Mouse (Mus musculus): ENCODE data around the gene Atp1b2. TPM values are rescaled to one million over a fixed set of nuclear protein-coding genes. Genes with fewer than 3 reads are reported as not detected.

The Atp1b2 gene
- total and polyA plus RNA-seq, 2 experiments from 2014 or later, result 15.1 to 23.7 TPM

DNA sequence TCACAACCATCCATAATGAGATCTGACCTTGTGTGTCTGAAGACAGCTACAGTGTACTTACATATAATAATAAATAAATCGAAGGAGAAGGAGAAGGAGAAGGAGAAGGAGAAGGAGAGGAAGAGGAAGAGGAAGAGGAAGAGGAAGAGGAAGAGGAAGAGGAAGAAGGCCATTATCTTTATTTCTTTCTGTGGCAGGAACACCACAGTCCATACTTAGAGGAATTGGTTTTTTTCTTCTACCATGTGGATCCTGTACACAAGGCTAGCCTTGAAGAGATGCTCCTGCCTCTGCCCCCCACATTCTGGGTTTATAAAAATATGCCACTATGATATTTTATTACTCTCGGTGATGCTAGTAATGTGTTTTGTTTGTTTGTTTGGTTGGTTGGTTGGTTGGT, 1.1 kb upstream of the Atp1b2 start:
- WGBS, result 75% methylated on average over 2 of the region's 2 CpGs
- no peak for DNase-seq (ENCODE audit: low spot score)
- Histone ChIP-seq H3K27ac (ENCODE audit: low read depth) (no peak overlapping the region), H3K4me3 (ENCODE audit: low read depth, low read length) (no peak overlapping the region), H3K36me3 (replicated peaks; ENCODE audit: control insufficient read depth, insufficient read depth, low read length) (no peaks in the 10 kb centered on the region), H3K27me3 (ENCODE audit: control insufficient read depth, insufficient read depth, low read length) (no peaks in the 10 kb centered on the region), H3K4me1 (ENCODE audit: control insufficient read depth, insufficient read depth) (peaks cover 35% of the 10 kb centered on the region), H3K9ac (replicated peaks; ENCODE audit: low read depth, low read length) (no peak overlapping the region), H3K4me2 (ENCODE audit: low read depth, low read length) (no peak overlapping the region), H3K9me3 (replicated peaks; ENCODE audit: control insufficient read depth, low read length) (no peaks in the 10 kb centered on the region)
- no peak for TF ChIP-seq CTCF (IDR thresholded peaks at IDR 0.05; ENCODE audit: low read depth)
- no peak for TF ChIP-seq EP300 (IDR thresholded peaks at IDR 0.05; ENCODE audit: low read depth)
- ATAC-seq (ENCODE audit: insufficient read depth, low read depth), result no peak

GRCm38 (mm10) chr11:69606491-69606795, 701 bp upstream of the Atp1b2 start:
- Histone ChIP-seq H3K4me1 (ENCODE audit: control insufficient read depth, insufficient read depth) (peaks cover 39% of the 10 kb centered on the region), H3K9me3 (replicated peaks; ENCODE audit: control insufficient read depth, low read length) (no peaks in the 10 kb centered on the region), H3K4me2 (ENCODE audit: low read depth, low read length) (peak overlapping the region; percentile 97), H3K9ac (replicated peaks; ENCODE audit: low read depth, low read length) (no peak overlapping the region), H3K36me3 (replicated peaks; ENCODE audit: control insufficient read depth, insufficient read depth, low read length) (no peaks in the 10 kb centered on the region), H3K27me3 (ENCODE audit: control insufficient read depth, insufficient read depth, low read length) (no peaks in the 10 kb centered on the region), H3K4me3 (ENCODE audit: low read depth, low read length) (peak overlapping the region; percentile 66), H3K27ac (ENCODE audit: low read depth) (no peak overlapping the region)
- DNase-seq (ENCODE audit: low spot score) (no peak), ATAC-seq (ENCODE audit: insufficient read depth, low read depth) (no peak)
- WGBS, result 78% methylated on average over 2 of the region's 2 CpGs
- TF ChIP-seq CTCF (IDR thresholded peaks at IDR 0.05; ENCODE audit: low read depth) (no peak), EP300 (IDR thresholded peaks at IDR 0.05; ENCODE audit: low read depth) (no peak)

DNA sequence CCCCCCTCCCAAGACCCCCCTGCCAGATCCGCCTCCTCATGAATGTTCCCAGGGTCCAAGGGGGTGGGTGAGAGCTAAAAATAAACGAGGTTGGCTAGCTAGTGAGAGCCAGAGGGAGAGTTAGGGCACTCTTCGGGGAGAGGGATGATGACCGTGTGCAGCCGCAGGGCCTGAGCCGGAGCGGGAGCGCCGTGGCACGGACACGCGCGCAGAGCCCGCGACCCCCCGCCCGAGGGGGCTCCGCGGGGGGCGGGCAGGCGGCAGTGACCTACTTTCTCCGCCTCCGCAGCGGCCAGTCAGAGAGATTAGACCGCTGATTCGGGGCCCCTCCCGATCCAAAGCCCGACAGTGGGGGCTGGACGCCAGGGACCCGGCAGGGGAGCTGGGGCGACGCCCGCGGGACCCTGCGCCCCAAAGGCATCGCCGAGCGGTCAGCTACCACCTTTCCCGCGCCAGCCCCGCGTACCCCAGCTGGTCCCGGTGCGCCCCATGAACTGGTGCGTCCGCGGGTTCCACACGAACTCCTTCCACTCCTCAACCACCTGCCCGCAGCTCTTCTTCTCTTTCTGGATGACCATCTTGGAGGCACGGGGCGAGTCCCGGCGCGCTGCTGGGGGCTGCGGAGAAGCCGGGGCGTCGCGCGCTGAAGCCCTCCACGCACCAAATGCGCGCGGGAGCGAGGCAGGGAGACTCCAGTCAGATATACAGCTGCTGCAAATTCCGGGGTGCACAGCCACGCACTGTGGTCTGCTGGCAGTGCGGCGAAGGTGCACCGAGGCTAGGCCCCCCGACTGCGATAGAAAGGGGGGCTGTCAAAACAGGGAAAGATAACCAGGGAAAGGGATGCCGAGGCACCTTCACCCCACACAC, 712 bp downstream of the Atp1b2 start:
- no peaks in the 10 kb centered on the region for H3K9me3 ChIP-seq (replicated peaks; ENCODE audit: control insufficient read depth, low read length)
- no peak for TF ChIP-seq CTCF (IDR thresholded peaks at IDR 0.05; ENCODE audit: low read depth)
- no peak for TF ChIP-seq EP300 (IDR thresholded peaks at IDR 0.05; ENCODE audit: low read depth)
- DNase-seq (ENCODE audit: low spot score), result peak; percentile 52
- H3K4me3 ChIP-seq (ENCODE audit: low read depth, low read length), result peak overlapping the region; percentile 66
- no peaks in the 10 kb centered on the region for H3K27me3 ChIP-seq (ENCODE audit: control insufficient read depth, insufficient read depth, low read length)
- WGBS, result under 1% methylated on average over 63 of the region's 73 CpGs
- ATAC-seq (ENCODE audit: insufficient read depth, low read depth), result peak; percentile 43
- H3K4me2 ChIP-seq (ENCODE audit: low read depth, low read length), result peak overlapping the region; percentile 97
- peaks cover 52% of the 10 kb centered on the region for H3K4me1 ChIP-seq (ENCODE audit: control insufficient read depth, insufficient read depth)
- H3K9ac ChIP-seq (replicated peaks; ENCODE audit: low read depth, low read length), result peak overlapping the region; percentile 70
- peak overlapping the region; percentile 79 for H3K27ac ChIP-seq (ENCODE audit: low read depth)
- H3K36me3 ChIP-seq (replicated peaks; ENCODE audit: control insufficient read depth, insufficient read depth, low read length), result no peaks in the 10 kb centered on the region

DNA sequence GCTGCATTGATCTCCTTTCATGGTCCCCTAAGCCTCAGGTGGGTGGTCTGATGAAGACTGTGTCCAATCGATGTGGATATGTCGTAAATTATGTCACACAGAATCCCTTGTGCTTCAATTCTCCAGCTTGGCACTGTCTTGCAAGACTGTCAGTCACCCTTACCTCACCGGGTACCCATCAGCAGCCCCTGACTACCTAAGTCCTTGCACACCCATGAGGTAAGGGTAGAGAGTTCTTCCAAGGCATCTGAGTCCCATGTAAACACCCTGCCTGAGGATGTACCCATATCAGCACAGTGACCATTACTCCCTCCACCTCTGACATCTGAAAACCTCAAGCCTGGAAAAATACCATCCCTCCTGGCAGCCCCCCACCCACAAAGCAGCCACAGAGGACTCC, 1.4 kb downstream of the Atp1b2 start:
- no peak for TF ChIP-seq CTCF (IDR thresholded peaks at IDR 0.05; ENCODE audit: low read depth)
- TF ChIP-seq EP300 (IDR thresholded peaks at IDR 0.05; ENCODE audit: low read depth), result no peak
- WGBS, result 71% methylated on average over 3 of the region's 3 CpGs
- DNase-seq (ENCODE audit: low spot score) (no peak), ATAC-seq (ENCODE audit: insufficient read depth, low read depth) (no peak)
- Histone ChIP-seq H3K4me2 (ENCODE audit: low read depth, low read length) (peak overlapping the region; percentile 97), H3K9ac (replicated peaks; ENCODE audit: low read depth, low read length) (no peak overlapping the region), H3K36me3 (replicated peaks; ENCODE audit: control insufficient read depth, insufficient read depth, low read length) (no peaks in the 10 kb centered on the region), H3K9me3 (replicated peaks; ENCODE audit: control insufficient read depth, low read length) (no peaks in the 10 kb centered on the region), H3K27ac (ENCODE audit: low read depth) (peak overlapping the region; percentile 79), H3K4me1 (ENCODE audit: control insufficient read depth, insufficient read depth) (peaks cover 59% of the 10 kb centered on the region), H3K4me3 (ENCODE audit: low read depth, low read length) (peak overlapping the region; percentile 66), H3K27me3 (ENCODE audit: control insufficient read depth, insufficient read depth, low read length) (no peaks in the 10 kb centered on the region)

DNA sequence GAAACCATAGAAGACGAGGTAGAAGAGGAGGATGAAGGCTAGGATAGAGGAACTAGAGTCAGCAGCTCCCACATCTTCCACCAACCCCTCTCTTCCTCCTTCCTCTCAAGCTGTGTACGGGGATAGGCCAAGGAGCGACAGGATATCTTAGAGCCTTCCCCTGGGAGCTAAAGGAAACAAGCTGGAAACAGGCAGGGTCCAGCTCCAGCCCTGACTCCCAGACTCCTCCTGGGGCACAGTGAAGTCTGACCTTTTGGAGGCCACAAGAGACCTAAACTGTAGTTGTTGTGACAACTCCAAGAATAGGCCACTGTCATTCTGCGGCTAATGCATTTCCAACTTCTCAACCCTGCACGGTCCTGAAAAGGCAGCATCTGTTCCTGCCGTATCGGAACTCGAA, 2.2 kb downstream of the Atp1b2 start:
- H3K4me2 ChIP-seq (ENCODE audit: low read depth, low read length), result 0 out of 2 replicates have a peak overlapping the region, but pooled peaks have one; percentile 97

More for the DNA sequence above, 2.2 kb downstream of the Atp1b2 start:
- H3K4me3 ChIP-seq (ENCODE audit: low read depth, low read length), result no peak overlapping the region
- H3K9ac ChIP-seq (replicated peaks; ENCODE audit: low read depth, low read length), result no peak overlapping the region
- H3K9me3 ChIP-seq (replicated peaks; ENCODE audit: control insufficient read depth, low read length), result no peaks in the 10 kb centered on the region
- H3K4me1 ChIP-seq (ENCODE audit: control insufficient read depth, insufficient read depth), result peaks cover 60% of the 10 kb centered on the region
- DNase-seq (ENCODE audit: low spot score) (peak; percentile 55), ATAC-seq (ENCODE audit: insufficient read depth, low read depth) (no peak)
- 55% methylated on average over 8 of the region's 8 CpGs for WGBS
- no peaks in the 10 kb centered on the region for H3K36me3 ChIP-seq (replicated peaks; ENCODE audit: control insufficient read depth, insufficient read depth, low read length)
- H3K27me3 ChIP-seq (ENCODE audit: control insufficient read depth, insufficient read depth, low read length), result no peaks in the 10 kb centered on the region
- no peak for TF ChIP-seq EP300 (IDR thresholded peaks at IDR 0.05; ENCODE audit: low read depth)
- TF ChIP-seq CTCF (IDR thresholded peaks at IDR 0.05; ENCODE audit: low read depth), result no peak
- H3K27ac ChIP-seq (ENCODE audit: low read depth), result peak overlapping the region; percentile 79
